25 mouse cellular contexts compared by ENCODE assay signal in the genomic region with DNA sequence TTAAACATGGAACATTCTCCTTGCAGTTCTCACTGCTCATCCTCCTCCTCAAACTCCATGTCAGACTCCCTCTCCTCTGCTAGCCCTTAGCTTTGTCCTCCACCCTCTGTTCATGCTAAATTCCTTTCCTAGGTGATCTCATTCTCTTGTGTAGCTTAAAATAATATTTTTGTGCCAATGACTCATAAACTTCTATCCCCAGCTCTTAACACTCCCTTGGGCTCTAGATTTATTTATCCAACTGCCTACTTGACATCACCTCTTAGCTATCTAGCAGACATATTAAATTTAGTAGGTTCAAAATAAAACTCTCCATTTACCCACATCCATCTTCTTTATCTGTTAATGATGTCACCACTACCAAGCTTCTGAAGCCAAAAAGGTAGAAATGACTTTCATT.
DNase-seq lines count a peak whose midpoint lies in the region; ATAC-seq and TF ChIP-seq lines count a peak whose summit lies in the region.
"Had no signal": no experiment of that assay in that cellular context is flagged by ENCODE, and none has a peak within 500 bp of the region (broad histone marks: within the 10 kb centered on the region; RNA-seq: fewer than 3 reads in every experiment).

No protein-coding gene starts in this region.

- no peak for TF ChIP-seq CTCF in embryonic fibroblast, embryonic 13.5 days (IDR thresholded peaks at IDR 0.05; ENCODE audit: borderline replicate concordance, insufficient read depth, low read length)
- TF ChIP-seq CTCF in gastrocnemius, adult 2 months (IDR thresholded peaks at IDR 0.05), result no peak

- no peak overlapping the region for H3K9ac ChIP-seq in hindbrain, embryonic 11.5 days (ENCODE audit: low read depth, low read length)
- H3K9ac ChIP-seq: forebrain, embryonic 12.5 days; forebrain, embryonic 15.5 days; hindbrain, embryonic 14.5 days had no signal

- H3K36me3 ChIP-seq in hindbrain, embryonic 11.5 days (ENCODE audit: control insufficient read depth, insufficient read depth, low read length), result no peaks in the 10 kb centered on the region
- H3K36me3 ChIP-seq: forebrain, embryonic 12.5 days; forebrain, embryonic 15.5 days; heart, embryonic 10.5 days had no signal

- no peaks in the 10 kb centered on the region for H3K9me3 ChIP-seq in hindbrain, embryonic 11.5 days (ENCODE audit: control insufficient read depth, low read length)
- H3K9me3 ChIP-seq: forebrain, embryonic 12.5 days; forebrain, embryonic 15.5 days; heart, embryonic 10.5 days had no signal

- no peak for ATAC-seq in hindbrain, embryonic 11.5 days (ENCODE audit: low FRiP score)
- ATAC-seq: CD4-positive, CD25-positive, alpha-beta regulatory T cell, adult 4 months; forebrain, embryonic 15.5 days; hindbrain, postnatal 0 days; inflammation-experienced regulatory T-cells, adult 6 months; intestine, embryonic 16.5 days had no signal

- no peak overlapping the region for H3K4me2 ChIP-seq in hindbrain, embryonic 11.5 days (replicated peaks; ENCODE audit: low read depth, low read length)
- H3K4me2 ChIP-seq: forebrain, embryonic 12.5 days; forebrain, embryonic 15.5 days; hindbrain, embryonic 14.5 days had no signal

- TF ChIP-seq POLR2A in embryonic fibroblast, embryonic 13.5 days (IDR thresholded peaks at IDR 0.05; ENCODE audit: low read depth, low read length), result no peak

- H3K4me3 ChIP-seq in embryonic fibroblast, embryonic 13.5 days (ENCODE audit: insufficient read depth, low read length), result no peak overlapping the region
- H3K4me3 ChIP-seq in hindbrain, embryonic 11.5 days (ENCODE audit: low read depth, low read length), result no peak overlapping the region
- H3K4me3 ChIP-seq in gastrocnemius, adult 2 months, result no peak overlapping the region
- H3K4me3 ChIP-seq: forebrain, embryonic 12.5 days; forebrain, embryonic 15.5 days; heart, adult 2 months; heart, embryonic 10.5 days had no signal

- H3K27ac ChIP-seq in embryonic fibroblast, embryonic 13.5 days (ENCODE audit: insufficient read depth, low read length), result peak overlapping the region; percentile 24; the same call in 1 of the 2 replicates
- H3K27ac ChIP-seq in hindbrain, embryonic 11.5 days (ENCODE audit: low read depth, low read length), result no peak overlapping the region
- H3K27ac ChIP-seq in gastrocnemius, adult 2 months, result no peak overlapping the region
- H3K27ac ChIP-seq: forebrain, embryonic 12.5 days; forebrain, embryonic 15.5 days; heart, adult 2 months; heart, embryonic 10.5 days; hindbrain, embryonic 14.5 days; hindbrain, postnatal 0 days had no signal

- intact Hi-C loops in gastrocnemius, adult 2 months (cut with DNase I), result no loop called here

- H3K4me1 ChIP-seq in embryonic fibroblast, embryonic 13.5 days (ENCODE audit: control insufficient read depth, insufficient read depth, low read length), result peaks cover 7% of the 10 kb centered on the region
- H3K4me1 ChIP-seq in hindbrain, embryonic 11.5 days (replicated peaks; ENCODE audit: control insufficient read depth, insufficient read depth, low read length), result no peaks in the 10 kb centered on the region
- H3K4me1 ChIP-seq: forebrain, embryonic 12.5 days; forebrain, embryonic 15.5 days; heart, embryonic 10.5 days had no signal

- no peaks in the 10 kb centered on the region for H3K27me3 ChIP-seq in hindbrain, embryonic 11.5 days (ENCODE audit: control insufficient read depth, insufficient read depth, low read length)
- H3K27me3 ChIP-seq: forebrain, embryonic 12.5 days; forebrain, embryonic 15.5 days had no signal

- DNase-seq in 3T3-L1 (ENCODE audit: low read depth, low spot score) (peak; percentile 80), NIH3T3 (ENCODE audit: low read depth) (peak; percentile 51)
- DNase-seq in telencephalon, adult 2 months (ENCODE audit: low read depth, low spot score), result peak; percentile 19
- DNase-seq in gastrocnemius, adult 8-10 months (ENCODE audit: low spot score in 2 of 2), result no peak
- DNase-seq in hindbrain, embryonic 11.5 days (ENCODE audit: low spot score), result no peak
- DNase-seq in gastrocnemius, adult 2 months, result no peak
- DNase-seq: adrenal gland, postnatal 14 days; B cell, adult 2 months; cerebellum, adult 18-20 months; cerebellum, adult 9-10 months; cerebellum, postnatal 14 days; gastrocnemius, postnatal 10 days; gastrocnemius, postnatal 36 days; heart, adult 2 months; kidney, adult 18-20 months; kidney, adult 9 months had no signal

Comparison
In these comparisons a context has a peak if more than half of its experiments do, and no peak if none do; other contexts are left out.
1. DNase-seq: peak in 3T3-L1 (single experiment), NIH3T3 (single experiment) and telencephalon, adult 2 months (single experiment); none in gastrocnemius, adult 8-10 months (0 of 2), hindbrain, embryonic 11.5 days (single experiment) and gastrocnemius, adult 2 months (single experiment).